Mouse (Mus musculus) midbrain, embryonic 14.5 days (tissue): ENCODE measurements at regions not wholly inside any gene's neighbourhood (a gene's known extent, or its start where the extent isn't known, plus 50 kb on each side); places are given as distances from the start of the nearest gene placed in this dataset.

Experiments used
- ATAC-seq: fragments of 200-750 bp; cut with Nextera tagmentation; 2 replicates; pipeline ENCODE4 v1.8.0; 2017; ENCODE audit warnings: moderate number of reproducible peaks, moderate library complexity; ENCODE audit not compliant: low FRiP score, low TSS enrichment
- DNase-seq: peaks from one replicate; pipeline ENCODE4 v3.0.0-alpha.2; 2015
- H3K27ac ChIP-seq: fragments of 300-500 bp; sonication (generic); replicated peaks from 2 replicates; pipeline ENCODE4 v1.5.1; 2014; ENCODE audit warnings: mild to moderate bottlenecking, low read depth, low read length, moderate library complexity
- H3K27me3 ChIP-seq: fragments of 300-500 bp; sonication (generic); 2 replicates; pipeline ENCODE4 v1.6.1; 2014; ENCODE audit warnings: low read length, control low read depth, mixed read lengths; ENCODE audit not compliant: control insufficient read depth, insufficient read depth
- H3K36me3 ChIP-seq: fragments of 300-500 bp; sonication (generic); 2 replicates; pipeline ENCODE4 v1.6.1; 2014; ENCODE audit warnings: low read length, control low read depth; ENCODE audit not compliant: control insufficient read depth, insufficient read depth
- H3K4me1 ChIP-seq: fragments of 300-500 bp; sonication (generic); 2 replicates; pipeline ENCODE4 v1.6.1; 2014; ENCODE audit warnings: mild to moderate bottlenecking, antibody characterized with exemption, low read length, control low read depth; ENCODE audit not compliant: control insufficient read depth, insufficient read depth
- H3K4me2 ChIP-seq: fragments of 300-500 bp; sonication (generic); 2 replicates; pipeline ENCODE4 v1.6.1; 2014; ENCODE audit warnings: mild to moderate bottlenecking, low read length, moderate library complexity
- H3K4me3 ChIP-seq: fragments of 300-500 bp; sonication (generic); replicated peaks from 2 replicates; pipeline ENCODE4 v1.5.1; 2014; ENCODE audit warnings: low read depth, low read length
- H3K9ac ChIP-seq: fragments of 300-500 bp; sonication (generic); replicated peaks from 2 replicates; pipeline ENCODE4 v1.6.1; 2014; ENCODE audit warnings: mild to moderate bottlenecking, low read length, moderate library complexity
- H3K9me3 ChIP-seq: fragments of 300-500 bp; sonication (generic); 2 replicates; pipeline ENCODE4 v1.6.1; 2016; ENCODE audit warnings: low read length, control low read depth, mixed read lengths; ENCODE audit not compliant: control insufficient read depth
- WGBS: fragments of 180-500 bp; shearing (Covaris S2); extraction: QIAGEN DNeasy Blood & Tissue Kit; methylation state at CpG from one replicate; pipeline ENCODE4 v1.1.7; 2014; 5-methylcytosine and 5-hydroxymethylcytosine counted together

DNA sequence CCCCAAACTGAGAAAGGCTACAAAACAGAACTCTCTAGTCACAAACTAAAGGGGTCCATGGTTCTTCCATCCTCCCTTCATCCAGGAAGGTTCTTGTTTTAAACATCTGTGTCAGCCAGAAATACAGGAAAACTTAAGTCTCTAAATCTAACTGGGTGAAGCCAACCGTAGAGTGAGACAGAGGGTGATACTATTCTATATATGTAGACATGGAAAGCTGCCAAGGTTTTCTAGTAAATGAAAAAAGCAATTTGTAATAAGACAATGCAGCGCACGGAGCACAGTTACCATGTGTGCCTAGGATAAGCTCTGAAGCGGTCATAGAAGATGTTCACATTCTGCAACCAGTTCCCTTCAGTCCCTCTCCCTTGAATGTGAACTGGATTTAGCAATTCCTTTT is 55.4 kb downstream of the Ppp1r3c start:
- no peak for DNase-seq
- H3K4me1 ChIP-seq: peaks cover 15% of the 10 kb centered on the region
- no peak overlapping the region for H3K27ac ChIP-seq
- H3K27me3 ChIP-seq: no peaks in the 10 kb centered on the region
- 77% methylated on average over 4 of the region's 4 CpGs for WGBS
- H3K36me3 ChIP-seq: no peaks in the 10 kb centered on the region
- ATAC-seq: no peak
- no peak overlapping the region for H3K4me3 ChIP-seq
- no peak overlapping the region for H3K4me2 ChIP-seq
- no peak overlapping the region for H3K9ac ChIP-seq
- H3K9me3 ChIP-seq: no peaks in the 10 kb centered on the region

DNA sequence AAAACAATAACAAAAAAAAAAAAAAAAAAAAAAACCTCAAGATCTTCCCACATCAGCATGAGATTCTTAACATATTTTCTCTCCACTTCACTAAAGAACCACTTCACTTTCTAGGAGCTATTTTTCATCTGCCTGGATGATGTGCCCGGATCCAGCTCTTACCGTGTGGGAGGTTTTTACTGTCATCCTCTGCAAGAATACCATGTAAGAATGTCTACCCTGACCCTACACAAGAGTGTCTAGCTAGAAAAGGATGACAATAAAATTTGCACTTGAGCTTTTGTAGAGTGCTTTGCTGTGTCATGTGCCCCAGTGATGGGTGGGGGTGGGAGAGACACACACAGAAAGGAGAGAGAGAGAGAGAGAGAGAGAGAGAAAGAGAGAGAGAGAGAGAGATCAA is 56.1 kb downstream of the Ppp1r3c start:
- H3K9me3 ChIP-seq: no peaks in the 10 kb centered on the region
- ATAC-seq (no peak), DNase-seq (no peak)
- H3K27me3 ChIP-seq: no peaks in the 10 kb centered on the region
- H3K4me1 ChIP-seq: peaks cover 15% of the 10 kb centered on the region
- H3K9ac ChIP-seq: no peak overlapping the region
- no peaks in the 10 kb centered on the region for H3K36me3 ChIP-seq
- no peak overlapping the region for H3K27ac ChIP-seq
- 96% methylated on average over 2 of the region's 2 CpGs for WGBS
- no peak overlapping the region for H3K4me2 ChIP-seq
- no peak overlapping the region for H3K4me3 ChIP-seq

DNA sequence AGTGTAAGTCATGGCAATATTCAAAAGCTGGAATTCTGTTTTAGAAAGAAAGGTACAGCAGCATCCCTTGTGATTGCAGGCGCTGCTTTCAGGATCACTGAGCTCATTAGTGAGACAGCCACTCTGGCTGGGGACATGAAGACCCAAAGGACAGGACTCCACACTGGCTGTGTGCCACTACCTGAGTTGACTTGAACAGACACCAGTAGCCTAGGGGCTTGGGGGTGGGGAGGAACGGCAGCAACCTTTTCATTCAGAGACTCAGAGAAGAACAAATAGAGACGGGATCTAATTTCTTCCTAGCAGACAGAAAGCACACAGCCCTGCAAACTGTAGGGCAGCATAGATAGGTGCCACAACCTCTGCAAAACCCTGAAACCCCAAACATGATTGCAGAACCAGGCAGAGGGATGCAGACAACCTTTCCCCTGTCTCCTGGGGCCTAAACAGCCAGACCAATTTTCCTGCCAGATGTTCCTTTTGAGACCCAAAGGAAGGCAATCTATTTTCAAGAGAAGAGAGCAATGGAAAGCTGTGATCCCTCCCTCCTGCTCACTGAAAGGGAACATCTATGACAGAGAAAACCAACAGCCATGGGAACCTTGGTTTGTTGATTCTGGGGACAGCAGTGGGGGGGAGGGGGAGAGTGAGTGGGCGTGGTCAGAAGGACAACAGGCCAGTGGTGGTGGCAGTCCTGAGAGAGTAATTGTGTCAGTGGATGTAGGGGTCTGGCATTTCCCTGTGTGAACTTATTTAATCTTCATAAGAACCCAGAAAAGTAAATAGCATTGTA is 57.2 kb downstream of the Ppp1r3c start:
- H3K4me3 ChIP-seq: no peak overlapping the region
- no peaks in the 10 kb centered on the region for H3K27me3 ChIP-seq
- ATAC-seq: peak; percentile 50; the same call in 1 of the 2 replicates
- no peaks in the 10 kb centered on the region for H3K36me3 ChIP-seq
- peaks cover 15% of the 10 kb centered on the region for H3K4me1 ChIP-seq
- H3K9ac ChIP-seq: no peak overlapping the region
- DNase-seq: peak; percentile 71
- peak overlapping the region; percentile 43 for H3K27ac ChIP-seq
- WGBS: 16% methylated on average over 4 of the region's 4 CpGs
- no peaks in the 10 kb centered on the region for H3K9me3 ChIP-seq
- H3K4me2 ChIP-seq: no peak overlapping the region

DNA sequence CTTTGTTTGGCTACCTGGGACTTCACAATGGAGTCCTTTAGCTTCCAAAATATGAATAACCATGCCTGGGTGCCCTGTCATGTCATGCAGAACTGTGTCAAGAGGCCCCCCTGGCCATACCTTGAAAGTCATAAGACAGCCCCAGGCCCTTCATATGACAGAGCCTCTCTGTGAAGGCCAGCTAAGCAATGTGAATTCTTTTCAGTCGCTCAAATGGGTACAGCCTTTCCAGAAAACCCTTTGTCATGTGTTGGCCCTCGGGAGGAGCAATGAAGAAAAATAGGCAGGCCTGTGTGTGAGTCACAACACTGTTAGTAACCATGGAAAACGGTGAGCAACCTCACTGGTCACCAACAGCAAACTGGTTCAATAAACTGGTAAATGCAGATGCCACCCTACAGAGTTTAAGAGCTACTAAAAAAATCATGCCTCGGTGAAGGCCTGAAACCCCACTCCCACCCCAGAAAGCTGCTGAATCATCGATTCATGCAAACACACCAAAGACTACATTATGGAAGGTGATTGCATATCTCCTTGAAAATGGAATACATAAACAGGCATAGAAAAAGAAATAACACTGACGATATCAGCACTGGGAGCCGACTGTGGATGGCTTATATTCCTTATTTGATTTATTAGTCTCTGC is 57.9 kb downstream of the Ppp1r3c start:
- H3K9me3 ChIP-seq: no peaks in the 10 kb centered on the region
- no peaks in the 10 kb centered on the region for H3K27me3 ChIP-seq
- ATAC-seq: no peak
- H3K27ac ChIP-seq: peak overlapping the region; percentile 43; the same call in 1 of the 2 replicates
- H3K4me2 ChIP-seq: no peak overlapping the region
- H3K4me1 ChIP-seq: peaks cover 15% of the 10 kb centered on the region
- H3K4me3 ChIP-seq: no peak overlapping the region
- no peaks in the 10 kb centered on the region for H3K36me3 ChIP-seq
- DNase-seq: no peak
- no peak overlapping the region for H3K9ac ChIP-seq
- WGBS: 66% methylated on average over 7 of the region's 7 CpGs

DNA sequence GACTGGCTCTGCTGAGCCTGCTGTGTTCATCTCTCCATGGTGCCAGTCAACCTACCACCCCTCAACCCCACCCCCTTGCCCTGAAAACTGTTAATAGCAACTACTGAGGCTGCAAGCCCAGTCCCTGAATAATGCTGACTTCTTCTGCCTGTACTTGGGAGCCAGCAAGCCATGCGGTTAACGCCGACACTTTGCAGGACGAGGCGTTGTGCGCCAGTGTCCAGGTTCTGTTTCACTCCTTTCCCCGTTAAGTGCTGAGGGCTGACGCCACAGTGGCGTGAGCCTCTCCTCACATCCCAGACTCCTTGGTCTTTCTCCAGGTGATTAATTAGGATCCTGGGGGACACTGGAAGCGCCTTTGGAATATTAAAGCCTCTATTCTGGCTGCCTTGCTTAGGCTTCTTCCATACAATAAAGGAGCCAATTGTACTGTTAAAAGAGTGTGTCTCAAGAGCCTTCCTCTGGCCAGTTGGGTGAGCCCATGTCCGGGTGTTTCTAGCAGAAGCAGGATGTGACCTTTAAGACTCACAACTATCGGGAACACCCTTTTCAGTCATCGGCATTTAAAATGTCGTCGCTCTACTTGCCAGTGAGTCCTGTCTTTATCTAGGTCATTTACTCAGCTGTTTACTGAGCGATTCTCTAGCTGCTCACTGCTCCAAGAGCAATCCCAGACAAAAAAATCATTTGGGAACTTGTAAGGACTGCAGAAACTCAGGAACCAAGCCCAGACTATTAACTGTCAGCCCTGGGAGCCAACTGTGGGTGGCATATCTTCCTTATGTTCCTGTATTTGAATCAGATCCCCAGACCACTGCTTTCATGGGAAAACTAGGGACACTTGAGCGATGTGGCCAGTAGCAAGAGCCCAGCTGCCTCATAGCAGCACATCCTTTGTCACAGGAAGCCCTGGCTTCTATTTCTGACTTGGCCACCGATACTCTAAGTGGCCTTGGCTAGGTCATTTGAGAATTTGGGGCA is 59.1 kb downstream of the Ppp1r3c start:
- Histone ChIP-seq H3K4me2 (no peak overlapping the region), H3K9me3 (no peaks in the 10 kb centered on the region), H3K27ac (no peak overlapping the region), H3K9ac (no peak overlapping the region), H3K36me3 (no peaks in the 10 kb centered on the region), H3K4me3 (no peak overlapping the region), H3K4me1 (peaks cover 15% of the 10 kb centered on the region), H3K27me3 (no peaks in the 10 kb centered on the region)
- ATAC-seq (no peak), DNase-seq (no peak)
- 82% methylated on average over 18 of the region's 18 CpGs for WGBS

DNA sequence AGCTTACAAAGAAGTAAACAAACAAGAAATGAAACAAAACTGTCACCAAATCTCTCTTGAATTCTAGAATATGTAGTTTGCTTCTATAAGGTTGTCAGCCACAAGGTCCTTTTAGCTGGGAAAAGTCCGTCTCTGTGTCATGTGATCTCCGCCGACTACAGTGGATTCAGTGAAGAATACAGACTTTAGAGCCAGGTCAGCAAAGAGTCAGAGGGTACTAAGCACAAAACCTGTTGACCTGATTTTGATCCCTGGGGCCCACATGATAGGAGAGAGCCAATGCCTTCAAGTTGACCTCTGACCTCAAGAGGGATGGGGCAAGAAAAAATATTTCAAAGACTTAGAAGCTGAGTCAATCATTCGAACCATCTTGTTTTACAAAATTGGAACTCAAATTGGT is 61.5 kb downstream of the Ppp1r3c start:
- 88% methylated on average over 4 of the region's 4 CpGs for WGBS
- Histone ChIP-seq H3K36me3 (no peaks in the 10 kb centered on the region), H3K4me2 (no peak overlapping the region), H3K27ac (no peak overlapping the region), H3K4me1 (peaks cover 15% of the 10 kb centered on the region), H3K9ac (no peak overlapping the region), H3K27me3 (no peaks in the 10 kb centered on the region), H3K4me3 (no peak overlapping the region), H3K9me3 (no peaks in the 10 kb centered on the region)
- ATAC-seq (no peak), DNase-seq (no peak)

DNA sequence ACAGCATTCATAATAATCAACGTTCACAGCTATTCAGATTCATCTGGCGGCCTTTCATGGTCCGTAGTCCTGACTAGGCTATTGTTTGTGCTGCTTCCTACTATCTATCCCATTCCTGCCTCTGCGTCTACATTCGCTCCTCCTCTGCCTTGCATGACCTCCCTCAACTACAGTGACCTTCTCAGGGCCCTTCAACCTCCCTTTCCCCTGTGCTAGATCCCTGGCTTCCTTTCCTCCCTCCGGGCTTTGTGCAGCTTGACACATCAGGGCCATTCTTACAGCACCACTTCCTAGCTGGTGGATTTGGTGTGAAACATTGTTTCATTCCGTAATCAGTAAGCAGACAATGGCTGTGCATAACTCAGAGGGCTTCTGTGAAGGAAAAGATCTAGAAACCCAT is 65.6 kb downstream of the Ppp1r3c start:
- Histone ChIP-seq H3K4me1 (no peaks in the 10 kb centered on the region), H3K27me3 (no peaks in the 10 kb centered on the region), H3K4me3 (no peak overlapping the region), H3K27ac (no peak overlapping the region), H3K4me2 (no peak overlapping the region), H3K9me3 (no peaks in the 10 kb centered on the region), H3K36me3 (no peaks in the 10 kb centered on the region), H3K9ac (no peak overlapping the region)
- DNase-seq: no peak
- WGBS: 39% methylated on average over 7 of the region's 7 CpGs
- ATAC-seq: no peak
